Mouse (Mus musculus) midbrain, embryonic 10.5 days (tissue): ENCODE results near the gene Klhl8. TPM values are rescaled to one million over a fixed set of nuclear protein-coding genes. Genes with fewer than 3 reads are reported as not detected.
A peak's percentile ranks its signal among the peaks of the same experiment; 100 is the strongest.

ENCODE experiments used
- DNase-seq: peaks from one replicate; pipeline ENCODE4 v3.0.0-alpha.2; 2017; ENCODE audit warnings: low spot score
- H3K27ac ChIP-seq: fragments of 300-500 bp; sonication (generic); replicated peaks from 2 replicates; pipeline ENCODE4 v1.5.1; 2016; ENCODE audit warnings: mild to moderate bottlenecking
- H3K27me3 ChIP-seq: fragments of 300-500 bp; sonication (generic); 2 replicates; pipeline ENCODE4 v1.6.1; 2016; ENCODE audit warnings: low read depth, mild to moderate bottlenecking; ENCODE audit not compliant: poor library complexity, severe bottlenecking
- H3K36me3 ChIP-seq: fragments of 300-500 bp; sonication (generic); 2 replicates; pipeline ENCODE4 v1.6.1; 2016; ENCODE audit warnings: mild to moderate bottlenecking, moderate library complexity
- H3K4me1 ChIP-seq: fragments of 300-500 bp; sonication (generic); 2 replicates; pipeline ENCODE4 v1.6.1; 2016
- H3K4me3 ChIP-seq: fragments of 300-500 bp; sonication (generic); 2 replicates; pipeline ENCODE4 v1.5.1; 2016; ENCODE audit warnings: mild to moderate bottlenecking, moderate library complexity
- H3K9me3 ChIP-seq: fragments of 300-500 bp; sonication (generic); replicated peaks from 2 replicates; pipeline ENCODE4 v1.6.1; 2016; ENCODE audit warnings: mild to moderate bottlenecking
- WGBS: fragments of 180-500 bp; shearing (Covaris S2); methylation state at CpG from one replicate; pipeline ENCODE4 v1.1.7; 2016; 5-methylcytosine and 5-hydroxymethylcytosine counted together
- polyA plus RNA-seq: library from polyadenylated mRNA; unstranded; fragments of >200 nt; fragmentation: Nextera tagmentation; extraction: Ambion mirVana; gene quantifications from 2 replicates; pipeline ENCODE4 v1.2.1, GENCODE M21; 2016

Klhl8 gene
- polyA plus RNA-seq, 1 experiment from 2014 or later, result 11.5 TPM

GRCm38 (mm10) chr5:103927429-103928195 lies 16.6 kb upstream of the Klhl8 start:
- Histone ChIP-seq H3K4me1 (peaks cover 5% of the 10 kb centered on the region), H3K36me3 (no peaks in the 10 kb centered on the region), H3K4me3 (peak overlapping the region; percentile 41), H3K27ac (peak overlapping the region; percentile 69), H3K9me3 (no peaks in the 10 kb centered on the region), H3K27me3 (no peaks in the 10 kb centered on the region)
- peak; percentile 87 for DNase-seq
- 31% methylated on average over 27 of the region's 27 CpGs for WGBS

- WGBS, result 70% methylated on average over 12 of the region's 12 CpGs
These were observed 15.3 kb upstream of the Klhl8 start for GRCm38 (mm10) chr5:103926398-103926797.

GRCm38 (mm10) chr5:103923755-103924154 lies 12.7 kb upstream of the Klhl8 start:
- 96% methylated on average over 2 of the region's 2 CpGs for WGBS
- DNase-seq, result no peak
- Histone ChIP-seq H3K36me3 (no peaks in the 10 kb centered on the region), H3K4me1 (peaks cover 5% of the 10 kb centered on the region), H3K4me3 (no peak overlapping the region), H3K9me3 (no peaks in the 10 kb centered on the region), H3K27ac (no peak overlapping the region), H3K27me3 (no peaks in the 10 kb centered on the region; the same call in 1 of the 2 replicates)

More at GRCm38 (mm10) chr5:103926398-103926797, 15.3 kb upstream of the Klhl8 start:
- no peak overlapping the region for H3K4me3 ChIP-seq
- H3K27ac ChIP-seq, result no peak overlapping the region
- H3K36me3 ChIP-seq, result no peaks in the 10 kb centered on the region
- no peaks in the 10 kb centered on the region for H3K27me3 ChIP-seq
- peak; percentile 43 for DNase-seq
- H3K9me3 ChIP-seq, result no peaks in the 10 kb centered on the region
- H3K4me1 ChIP-seq, result peaks cover 5% of the 10 kb centered on the region

GRCm38 (mm10) chr5:103923101-103923500 lies 12.0 kb upstream of the Klhl8 start:
- 84% methylated on average over 6 of the region's 6 CpGs for WGBS
- Histone ChIP-seq H3K36me3 (no peaks in the 10 kb centered on the region), H3K4me1 (peaks cover 5% of the 10 kb centered on the region), H3K9me3 (no peaks in the 10 kb centered on the region), H3K4me3 (no peak overlapping the region), H3K27ac (no peak overlapping the region), H3K27me3 (no peaks in the 10 kb centered on the region; the same call in 1 of the 2 replicates)
- no peak for DNase-seq

GRCm38 (mm10) chr5:103922436-103922835 lies 11.4 kb upstream of the Klhl8 start:
- DNase-seq, result no peak
- no peaks in the 10 kb centered on the region; the same call in 1 of the 2 replicates for H3K27me3 ChIP-seq
- H3K9me3 ChIP-seq, result no peaks in the 10 kb centered on the region
- H3K36me3 ChIP-seq, result no peaks in the 10 kb centered on the region
- WGBS, result 80% methylated on average over 5 of the region's 5 CpGs
- H3K27ac ChIP-seq, result no peak overlapping the region
- no peak overlapping the region for H3K4me3 ChIP-seq
- no peaks in the 10 kb centered on the region for H3K4me1 ChIP-seq

- no peak for DNase-seq
- 89% methylated on average over 4 of the region's 4 CpGs for WGBS
- Histone ChIP-seq H3K4me1 (no peaks in the 10 kb centered on the region), H3K4me3 (no peak overlapping the region), H3K27me3 (no peaks in the 10 kb centered on the region; the same call in 1 of the 2 replicates), H3K27ac (no peak overlapping the region), H3K36me3 (no peaks in the 10 kb centered on the region), H3K9me3 (no peaks in the 10 kb centered on the region)
These were observed 8.4 kb upstream of the Klhl8 start for GRCm38 (mm10) chr5:103919497-103919896.

GRCm38 (mm10) chr5:103918233-103918632 lies 7.2 kb upstream of the Klhl8 start:
- Histone ChIP-seq H3K27ac (no peak overlapping the region), H3K36me3 (no peaks in the 10 kb centered on the region), H3K27me3 (peaks cover 3% of the 10 kb centered on the region; the same call in 1 of the 2 replicates), H3K9me3 (no peaks in the 10 kb centered on the region), H3K4me1 (no peaks in the 10 kb centered on the region), H3K4me3 (no peak overlapping the region)
- 70% methylated on average over 3 of the region's 3 CpGs for WGBS
- no peak for DNase-seq

- H3K4me3 ChIP-seq, result no peak overlapping the region
- DNase-seq, result no peak
These were observed 6.4 kb upstream of the Klhl8 start for GRCm38 (mm10) chr5:103917357-103917895.

GRCm38 (mm10) chr5:103916595-103917356 lies 5.7 kb upstream of the Klhl8 start:
- Histone ChIP-seq H3K9me3 (no peaks in the 10 kb centered on the region), H3K4me1 (no peaks in the 10 kb centered on the region), H3K27ac (no peak overlapping the region), H3K4me3 (no peak overlapping the region), H3K36me3 (no peaks in the 10 kb centered on the region), H3K27me3 (peaks cover 7% of the 10 kb centered on the region; the same call in 1 of the 2 replicates)
- WGBS, result 69% methylated on average over 12 of the region's 12 CpGs
- no peak for DNase-seq

More at GRCm38 (mm10) chr5:103917357-103917895, 6.4 kb upstream of the Klhl8 start:
- Histone ChIP-seq H3K27me3 (peaks cover 7% of the 10 kb centered on the region; the same call in 1 of the 2 replicates), H3K36me3 (no peaks in the 10 kb centered on the region), H3K27ac (no peak overlapping the region), H3K4me1 (no peaks in the 10 kb centered on the region), H3K9me3 (no peaks in the 10 kb centered on the region)
- WGBS, result 71% methylated on average over 8 of the region's 8 CpGs

- Histone ChIP-seq H3K4me3 (no peak overlapping the region), H3K9me3 (no peaks in the 10 kb centered on the region), H3K4me1 (peaks cover 10% of the 10 kb centered on the region), H3K27me3 (peaks cover 15% of the 10 kb centered on the region), H3K36me3 (no peaks in the 10 kb centered on the region), H3K27ac (no peak overlapping the region)
- WGBS, result 76% methylated on average over 11 of the region's 11 CpGs
- no peak for DNase-seq
These were observed 3.5 kb upstream of the Klhl8 start for GRCm38 (mm10) chr5:103914335-103915226.

GRCm38 (mm10) chr5:103913150-103913549 lies 2.1 kb upstream of the Klhl8 start:
- no peak for DNase-seq
- no peak overlapping the region for H3K4me3 ChIP-seq
- no peak overlapping the region for H3K27ac ChIP-seq
- H3K27me3 ChIP-seq, result peaks cover 17% of the 10 kb centered on the region
- WGBS, result 76% methylated on average over 4 of the region's 4 CpGs
- H3K4me1 ChIP-seq, result peaks cover 16% of the 10 kb centered on the region
- H3K9me3 ChIP-seq, result no peaks in the 10 kb centered on the region
- H3K36me3 ChIP-seq, result no peaks in the 10 kb centered on the region

GRCm38 (mm10) chr5:103911555-103911954 lies 496 bp upstream of the Klhl8 start:
- DNase-seq, result no peak

More at GRCm38 (mm10) chr5:103911555-103911954, 496 bp upstream of the Klhl8 start:
- Histone ChIP-seq H3K36me3 (no peaks in the 10 kb centered on the region), H3K9me3 (no peaks in the 10 kb centered on the region), H3K4me1 (peaks cover 16% of the 10 kb centered on the region), H3K4me3 (peak overlapping the region; percentile 90), H3K27ac (no peak overlapping the region), H3K27me3 (peaks cover 17% of the 10 kb centered on the region)
- WGBS, result 83% methylated on average over 5 of the region's 5 CpGs
